Mouse (Mus musculus) gastrocnemius, postnatal 4 days (tissue): ENCODE results near the gene Hbb-y. TPM values are rescaled to one million over a fixed set of nuclear protein-coding genes. Genes with fewer than 3 reads are reported as not detected.
"Not testable (repeated sequence)": the region's sequence is repeated elsewhere in the genome, so short reads cannot be mapped to it uniquely, and the experiment has no call there.

Experiments used
- DNase-seq, 2 experiments: peaks; one replicate each; pipeline ENCODE4 v3.0.0; 2021 to 2022; ENCODE audit warnings: low spot score in 2 of 2, mixed read lengths in 2 of 2
- long read RNA-seq, 2 experiments: library from polyadenylated mRNA; stranded (forward); transcript quantifications; one replicate each; pipeline ENCODE4 v2.0.0; 2021
- total RNA-seq, 2 experiments: library from RNA; stranded (reverse); gene quantifications; 2 replicates each; pipeline ENCODE4 v1.2.3; 2021

Hbb-y gene
- not detected for total RNA-seq
- long read RNA-seq, experiment 1: 0 reads
- long read RNA-seq, experiment 2: 0 reads

DNA sequence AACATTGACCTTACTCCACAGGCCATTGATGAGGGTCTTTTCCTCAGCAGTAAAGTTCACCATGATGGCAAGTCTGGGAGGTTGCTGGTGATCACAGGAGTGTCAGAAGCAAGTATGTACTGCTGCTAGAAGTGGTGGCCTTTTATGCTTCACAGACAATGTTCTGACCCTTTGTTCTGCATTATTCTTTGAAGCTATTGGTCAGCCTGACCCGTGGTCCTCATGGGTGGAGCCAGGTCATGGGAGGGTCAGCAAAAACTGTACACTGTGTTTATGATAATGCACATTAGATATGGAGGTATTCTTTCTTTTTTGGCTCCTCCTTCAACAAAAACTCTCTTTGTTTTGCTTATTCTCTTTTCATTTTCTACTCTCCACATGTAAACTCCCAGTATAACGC lies at the start of gene Hbb-y:
Hbb-y (minus strand) TSS at position 127 of the 400 bp plus-strand sequence.
- DNase-seq: no peak

DNA sequence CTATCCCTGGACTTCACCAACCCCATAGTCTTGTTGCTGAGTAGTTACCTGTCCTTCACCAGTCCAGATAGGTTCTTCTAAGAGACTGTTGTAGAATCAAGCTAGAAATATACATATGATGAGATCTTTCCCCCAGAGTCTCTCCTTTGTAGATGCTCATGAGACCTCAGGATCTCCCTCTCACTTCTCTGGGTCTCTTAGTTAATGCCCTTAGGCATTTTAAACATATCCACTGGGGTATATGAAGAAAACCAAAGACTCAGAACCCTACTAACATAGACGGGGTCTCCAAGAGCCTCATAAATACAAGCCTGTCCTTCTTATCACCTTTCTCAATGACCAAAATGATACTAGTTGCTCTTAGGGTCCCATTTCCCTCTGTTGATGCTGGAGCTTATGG lies 41.4 kb upstream of the Hbb-y start, which contains the start of gene Olfr64:
Olfr64 (minus strand) TSS at position 101 of the 400 bp plus-strand sequence.
- no peak for DNase-seq

DNA sequence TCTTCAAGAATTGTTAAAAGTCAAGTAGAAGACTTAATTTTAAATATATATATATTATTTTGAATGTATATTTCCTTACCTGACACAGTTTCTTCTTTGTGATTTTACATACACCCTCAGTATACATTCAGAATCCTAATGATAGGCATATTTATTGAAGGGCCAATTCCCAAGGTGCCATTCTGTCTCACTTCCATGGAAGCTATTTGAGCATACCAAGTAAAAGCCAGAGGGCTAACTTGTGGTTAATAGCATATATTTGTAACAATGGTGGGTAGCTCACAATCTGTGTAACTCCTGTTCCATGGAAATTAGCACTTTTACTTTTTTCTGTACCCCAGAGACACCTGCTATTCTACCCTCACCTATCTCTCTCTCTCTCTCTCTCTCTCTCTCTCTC lies 33.1 kb upstream of the Hbb-y start, which contains the start of gene Olfr66:
Olfr66 (minus strand) TSS at position 101 of the 400 bp plus-strand sequence.
- DNase-seq: no peak

DNA sequence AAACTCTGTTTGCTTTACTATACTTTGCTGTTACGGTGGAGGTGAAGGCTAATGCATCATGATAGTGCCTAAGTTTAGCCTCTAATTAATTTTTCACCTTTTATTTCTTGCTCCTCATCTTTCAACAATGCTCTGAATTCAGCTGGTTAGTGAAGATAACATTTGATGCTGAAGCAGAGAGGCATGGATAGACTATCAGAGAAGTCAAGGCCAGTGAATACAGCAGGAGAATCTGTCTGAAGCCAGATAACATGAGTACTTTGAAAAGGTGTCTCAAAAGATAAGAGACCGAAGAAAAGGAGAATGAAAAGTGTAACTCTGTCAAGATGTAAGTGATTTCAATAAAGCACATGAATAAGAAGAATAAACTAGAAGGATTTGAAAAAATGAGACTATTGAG lies 24.1 kb upstream of the Hbb-y start:
- DNase-seq: no peak

DNA sequence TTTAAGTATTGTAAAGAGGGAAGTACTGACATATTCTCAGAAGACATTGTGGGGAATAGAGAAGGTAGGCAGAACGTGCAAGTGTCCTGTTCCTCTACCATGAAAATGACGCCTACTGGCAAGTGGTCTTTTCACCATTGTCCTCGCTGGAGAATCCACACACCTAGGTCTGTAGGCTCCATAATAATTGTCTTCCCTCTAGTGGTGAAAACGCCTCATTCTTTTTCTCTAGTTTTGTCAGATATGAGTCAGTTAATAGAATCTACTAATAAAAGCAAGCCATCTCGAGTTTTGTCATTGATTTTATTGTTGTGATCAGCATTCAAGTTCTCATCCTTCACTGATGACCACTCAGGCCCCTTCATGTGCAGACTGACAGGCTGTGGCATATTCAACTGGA lies 21.4 kb upstream of the Hbb-y start:
- DNase-seq: no peak

DNA sequence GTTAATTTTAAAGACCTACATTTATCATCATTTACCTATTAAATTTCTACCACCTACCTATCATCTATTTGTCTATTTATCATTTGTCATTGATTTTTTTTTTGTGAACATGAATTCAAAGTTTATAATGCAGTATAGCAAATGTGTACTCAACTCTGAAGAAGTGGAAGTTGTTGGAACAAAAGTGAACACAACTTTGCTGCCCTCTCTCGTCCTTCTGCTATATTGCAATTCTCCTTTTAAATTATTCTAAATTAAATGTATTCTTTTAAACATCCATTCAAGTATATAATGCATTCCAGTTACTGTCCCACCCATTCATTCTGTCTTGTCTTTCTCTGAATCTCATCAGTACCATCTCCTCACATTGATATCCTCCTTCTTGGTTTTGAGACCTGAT lies 20.0 kb upstream of the Hbb-y start:
- DNase-seq: no peak

DNA sequence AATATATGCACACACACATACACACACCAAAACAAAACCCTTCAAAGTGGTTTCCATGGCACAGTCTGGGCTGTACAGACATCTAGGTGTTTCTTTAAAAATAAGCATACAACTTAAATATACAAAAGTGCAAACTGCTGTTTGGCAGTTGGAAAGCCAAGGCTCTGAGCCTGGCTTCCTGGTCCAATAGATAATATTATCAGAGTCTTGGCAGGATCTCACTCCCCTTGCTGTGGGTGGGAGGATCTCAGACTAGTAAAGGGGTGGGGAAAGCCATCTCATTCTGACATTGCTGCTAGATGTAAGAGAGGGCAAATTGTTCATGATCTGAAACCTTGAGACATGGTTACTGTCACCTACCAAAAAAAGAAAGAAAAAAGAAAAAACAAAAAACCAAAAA lies 17.7 kb upstream of the Hbb-y start:
- DNase-seq: no peak

DNA sequence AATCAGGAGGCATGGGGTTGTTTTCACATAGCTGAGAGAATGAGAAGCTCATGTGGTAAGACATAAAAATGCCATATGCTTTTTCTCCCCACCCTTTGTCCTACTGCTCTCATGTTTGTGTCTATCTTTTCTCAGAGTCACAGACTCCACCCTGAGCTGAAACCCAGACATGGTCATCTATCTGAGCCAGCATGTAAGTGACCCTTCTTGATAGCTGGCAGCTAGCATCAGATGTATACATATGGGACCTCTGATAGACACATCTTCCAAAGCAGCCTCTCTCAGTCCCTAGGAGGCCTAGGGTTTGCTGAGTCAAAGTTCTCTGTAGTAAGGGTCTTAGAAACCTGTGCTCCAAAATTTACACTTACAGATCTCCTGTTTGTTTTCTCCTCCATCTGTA lies 12.7 kb upstream of the Hbb-y start:
- DNase-seq: no peak

DNA sequence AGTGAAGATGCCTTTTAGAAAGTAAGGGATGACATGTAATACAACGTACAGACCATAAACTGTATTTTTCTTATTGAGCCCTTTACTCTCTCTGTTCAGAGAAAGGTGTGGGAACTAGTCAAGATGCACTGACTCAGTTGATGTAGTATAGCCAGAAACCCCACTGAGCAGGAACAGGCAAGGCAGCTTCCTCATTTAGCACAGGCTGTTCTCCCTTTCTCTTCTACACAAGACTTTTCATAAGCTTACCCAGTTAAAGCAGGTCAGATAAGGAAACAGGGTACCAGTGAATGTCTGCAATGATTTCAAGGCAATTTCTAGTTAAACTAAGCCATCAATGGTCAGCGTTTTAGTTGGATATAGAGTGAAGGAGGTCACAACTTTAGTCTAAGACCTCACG lies 8.5 kb upstream of the Hbb-y start:
- DNase-seq: no peak

DNA sequence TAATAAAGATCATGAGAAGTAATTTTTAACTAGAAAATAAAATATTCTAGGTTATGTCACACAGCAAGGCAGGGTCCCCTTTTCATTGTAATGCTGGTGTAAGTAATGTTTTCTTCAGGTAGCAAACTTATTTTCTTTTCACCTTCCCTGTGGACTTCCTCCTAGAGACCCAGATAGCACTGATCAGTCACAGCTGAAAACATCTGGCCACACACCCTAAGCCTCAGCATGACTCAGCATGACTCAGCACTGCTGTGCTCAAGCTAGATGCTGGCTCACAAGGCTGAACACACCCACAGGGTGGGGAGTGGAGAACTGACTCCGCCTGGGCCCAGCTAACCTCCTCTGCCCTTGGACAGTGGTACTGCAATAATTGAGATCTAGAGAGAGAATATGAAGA lies 7.8 kb upstream of the Hbb-y start:
- peak in 1 of 2 experiments; percentile 17 for DNase-seq

DNA sequence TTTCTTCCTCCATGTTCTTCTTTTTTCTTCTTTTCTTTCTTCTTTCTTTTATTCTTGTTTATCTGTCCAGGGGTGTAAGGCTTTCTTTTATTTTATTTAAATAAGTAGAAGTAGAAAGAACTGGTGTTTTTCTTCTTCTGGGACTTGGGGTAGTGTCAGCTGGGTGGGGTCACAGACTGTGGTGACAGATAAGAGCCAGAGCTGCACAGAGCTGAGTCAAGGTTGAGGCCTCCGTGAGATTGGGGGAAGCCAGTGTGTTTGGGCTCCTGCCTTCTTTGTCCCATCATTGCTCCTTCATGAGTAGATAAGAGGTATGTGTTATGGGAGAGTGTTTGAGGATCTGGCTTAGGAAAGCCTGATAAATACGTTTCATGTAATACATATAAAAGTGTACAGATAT lies 6.1 kb upstream of the Hbb-y start:
- DNase-seq: no peak

DNA sequence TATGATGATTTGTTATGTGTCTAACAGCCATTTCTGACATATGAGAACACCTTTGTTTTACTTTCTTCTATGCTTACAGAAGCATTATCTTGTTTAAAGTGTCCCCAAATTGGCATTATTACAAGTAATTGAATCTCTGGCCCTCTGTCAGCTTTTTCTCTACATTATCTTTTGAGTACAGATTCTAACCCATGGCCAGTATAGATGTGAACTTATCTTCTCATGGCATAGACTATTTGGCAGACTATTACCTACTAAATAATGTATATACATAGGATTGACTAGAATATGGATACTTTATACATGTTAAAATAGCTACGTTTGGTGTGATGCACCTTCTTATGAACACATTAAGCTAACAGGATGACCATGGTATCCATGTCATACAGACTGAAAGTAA lies 1.7 kb upstream of the Hbb-y start:
- DNase-seq: no peak

DNA sequence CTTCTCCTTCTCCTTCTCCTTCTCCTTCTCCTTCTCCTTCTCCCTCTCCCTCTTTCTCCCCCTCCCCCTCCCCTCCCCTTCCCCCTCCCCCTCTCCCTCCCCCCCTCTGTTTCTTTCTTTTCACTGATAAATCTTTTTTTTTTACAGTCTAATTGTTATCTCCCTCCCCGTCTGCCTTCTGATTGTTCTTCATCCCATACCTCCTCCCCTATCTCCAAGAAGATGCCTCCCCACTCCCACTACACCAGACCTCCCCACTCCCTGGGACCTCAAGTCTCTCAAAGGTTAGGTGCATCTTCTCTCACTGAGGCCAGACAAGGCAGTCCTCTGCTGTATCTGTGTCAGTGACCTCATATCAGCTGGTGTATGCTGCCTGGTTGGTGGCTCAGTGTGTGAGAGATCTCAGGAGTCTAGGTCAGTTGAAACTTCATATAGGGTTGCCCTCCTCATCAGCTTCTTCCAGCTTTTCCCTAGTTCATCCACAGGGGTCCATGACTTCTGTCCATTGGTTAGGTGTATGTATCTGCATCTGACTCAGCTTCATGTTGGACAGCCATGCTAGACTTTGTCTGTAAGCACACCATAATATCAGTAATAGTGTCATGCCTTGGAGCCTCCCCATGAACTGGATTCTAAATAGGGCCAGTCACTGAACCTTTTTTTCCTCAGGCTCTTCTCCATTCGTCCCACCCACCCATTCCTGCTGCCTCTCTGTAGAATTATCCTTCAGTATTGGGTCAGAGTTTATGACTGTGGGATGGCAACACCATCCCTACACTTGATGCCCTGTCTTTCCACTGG lies 8.3 kb downstream of the Hbb-y start:
- DNase-seq: no peak

DNA sequence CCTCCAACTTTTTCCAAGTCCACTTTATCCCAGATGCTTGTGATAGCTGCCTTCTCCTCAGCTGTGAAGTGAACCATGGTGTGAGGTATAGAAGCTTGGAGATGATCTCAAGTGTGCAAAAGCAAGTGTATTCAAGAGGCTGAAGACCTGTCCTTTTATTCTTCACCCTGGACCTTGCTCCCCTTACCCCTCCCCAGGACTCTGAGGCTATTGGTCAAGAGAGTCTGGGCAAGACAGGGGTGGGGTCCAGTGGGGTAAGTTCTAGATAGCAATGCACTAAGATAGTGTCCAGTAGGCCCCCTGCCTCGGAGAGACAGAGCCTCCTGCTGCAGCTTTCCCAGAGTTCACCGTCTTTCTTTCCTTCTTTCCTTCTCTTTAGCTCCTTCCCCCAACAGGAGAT lies 10.0 kb downstream of the Hbb-y start, which contains the start of gene Hbb-bh1:
Hbb-bh1 (minus strand) TSS at position 131 of the 400 bp plus-strand sequence.
- no peak for DNase-seq

DNA sequence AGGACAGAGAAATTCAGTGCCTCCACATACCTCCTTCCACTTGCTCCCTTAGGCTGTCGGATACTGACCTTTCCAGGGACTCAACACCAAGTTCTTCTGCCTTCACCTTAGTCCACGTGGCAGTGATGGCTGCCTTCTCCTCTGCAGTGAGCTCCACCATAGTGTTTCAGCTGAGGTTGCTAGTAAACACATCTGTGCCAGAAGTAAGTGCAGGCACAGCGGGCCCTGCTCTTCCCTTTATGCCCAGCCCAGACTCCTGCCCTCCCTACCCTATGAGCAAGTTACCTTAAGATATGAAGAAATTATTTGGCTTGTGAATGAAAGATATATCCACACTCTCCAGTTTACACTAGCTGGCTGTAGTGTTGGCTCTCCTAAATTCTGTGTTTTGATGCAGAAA lies 12.7 kb downstream of the Hbb-y start, which contains the start of gene Hbb-bh2:
Hbb-bh2 (minus strand) TSS at position 253 of the 400 bp plus-strand sequence.
- no peak for DNase-seq

DNA sequence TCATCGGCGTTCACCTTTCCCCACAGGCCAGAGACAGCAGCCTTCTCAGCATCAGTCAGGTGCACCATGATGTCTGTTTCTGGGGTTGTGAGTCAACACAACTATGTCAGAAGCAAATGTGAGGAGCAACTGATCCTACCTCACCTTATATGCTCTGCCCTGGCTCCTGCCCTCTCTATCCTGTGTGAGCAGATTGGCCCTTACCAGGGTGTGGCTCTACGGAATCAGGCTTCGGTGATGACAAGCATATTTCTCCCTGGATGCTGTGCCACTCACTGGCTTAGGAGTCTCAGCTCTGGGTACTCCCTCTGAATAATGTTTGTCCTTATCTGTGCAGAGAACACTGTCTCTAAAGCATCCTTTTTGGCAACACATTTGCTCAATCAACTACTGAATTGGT lies 25.2 kb downstream of the Hbb-y start, which contains the start of gene Hbb-bs:
Hbb-bs (minus strand) TSS at position 289 of the 400 bp plus-strand sequence.
- DNase-seq: no peak

DNA sequence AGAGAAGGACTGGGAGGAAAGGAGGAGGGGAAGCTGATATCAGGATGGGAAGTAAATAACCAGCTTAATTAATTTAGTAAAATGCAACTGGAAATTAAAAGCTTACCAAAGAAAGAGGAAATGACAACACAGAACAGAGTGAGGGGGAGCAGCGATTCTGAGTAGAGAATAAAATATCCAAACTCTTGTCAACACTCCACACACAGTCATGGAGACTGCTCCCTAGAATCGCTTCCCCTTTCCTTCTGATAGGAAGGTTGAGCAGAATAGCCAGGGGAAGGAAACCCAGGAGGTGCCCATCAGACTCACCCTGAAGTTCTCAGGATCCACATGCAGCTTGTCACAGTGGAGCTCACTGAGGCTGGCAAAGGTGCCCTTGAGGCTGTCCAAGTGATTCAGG lies 25.9 kb downstream of the Hbb-y start:
- not testable (repeated sequence) for DNase-seq

DNA sequence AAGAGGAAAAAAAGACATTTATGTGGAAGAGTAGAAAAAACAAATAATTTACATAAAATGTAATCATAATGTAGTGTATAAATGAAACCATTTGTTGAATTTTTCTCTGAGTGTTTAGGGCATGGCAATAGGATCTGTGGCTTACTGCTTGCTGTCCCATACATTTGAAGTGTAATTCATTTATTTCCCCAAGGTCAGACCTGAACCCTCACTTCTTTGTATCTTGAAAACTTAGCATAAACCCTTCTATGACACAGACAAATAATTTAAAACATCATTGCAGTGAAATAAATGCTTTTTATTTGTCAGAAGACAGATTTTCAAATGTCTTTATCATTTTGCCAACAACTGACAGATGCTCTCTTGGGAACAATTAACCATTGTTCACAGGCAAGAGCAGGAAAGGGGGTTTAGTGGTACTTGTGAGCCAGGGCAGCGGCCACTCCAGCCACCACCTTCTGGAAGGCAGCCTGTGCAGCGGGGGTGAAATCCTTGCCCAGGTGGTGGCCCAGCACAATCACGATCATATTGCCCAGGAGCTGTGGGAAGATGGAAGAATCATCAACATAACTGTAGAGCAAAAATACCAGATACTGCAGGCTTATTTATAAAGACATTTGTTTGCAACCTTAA lies 26.6 kb downstream of the Hbb-y start:
- no peak for DNase-seq

DNA sequence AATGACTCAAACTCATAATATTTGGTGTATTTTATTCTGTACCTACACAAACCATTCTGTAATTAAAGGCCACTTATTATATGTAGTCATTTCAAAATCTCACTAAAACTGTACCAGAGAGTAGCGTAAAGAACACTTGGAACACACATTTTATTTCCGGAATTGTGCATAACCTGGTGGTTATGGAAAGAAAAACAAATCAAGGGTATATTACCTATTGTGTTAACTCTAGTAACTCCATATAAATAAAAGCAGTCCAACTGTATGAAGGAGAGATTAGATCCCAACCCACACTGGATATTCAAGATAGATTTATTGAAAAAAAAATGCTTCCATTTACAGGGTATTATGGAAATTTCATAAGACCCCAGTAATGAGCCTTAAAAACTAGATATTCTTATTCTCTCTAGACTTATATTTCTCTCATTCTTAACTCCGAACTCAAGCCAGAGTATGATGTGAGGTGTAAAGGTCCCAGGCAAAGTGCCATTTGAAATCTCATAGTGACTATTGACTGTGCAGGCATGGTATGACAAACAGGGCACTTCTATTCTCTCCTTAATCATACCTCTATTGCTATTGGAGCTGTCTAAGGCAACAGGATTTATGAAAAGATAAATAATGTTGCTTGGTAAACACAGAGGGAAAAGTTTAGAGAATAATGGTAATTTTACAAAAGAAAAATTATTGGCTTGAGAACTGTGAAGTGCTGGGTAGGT lies 27.3 kb downstream of the Hbb-y start:
- DNase-seq: no peak

DNA sequence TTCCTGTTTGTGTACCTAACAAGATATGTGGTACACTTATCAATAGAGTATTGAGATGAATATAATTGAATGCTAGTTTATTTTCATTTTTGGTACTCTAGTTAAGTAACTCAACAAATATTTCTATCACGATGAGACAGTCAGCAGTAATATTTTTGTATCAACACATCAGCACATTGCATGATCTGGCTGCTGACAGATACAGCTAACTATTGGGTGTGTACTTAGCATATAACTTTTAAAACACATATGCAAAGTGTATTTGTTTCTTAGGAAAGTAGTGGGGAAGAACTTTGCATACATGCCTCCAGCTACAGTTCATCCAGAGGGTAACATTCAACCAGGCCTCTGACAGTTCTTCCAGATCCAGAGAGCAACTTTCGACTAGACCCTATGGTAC lies 28.4 kb downstream of the Hbb-y start:
- no peak for DNase-seq

DNA sequence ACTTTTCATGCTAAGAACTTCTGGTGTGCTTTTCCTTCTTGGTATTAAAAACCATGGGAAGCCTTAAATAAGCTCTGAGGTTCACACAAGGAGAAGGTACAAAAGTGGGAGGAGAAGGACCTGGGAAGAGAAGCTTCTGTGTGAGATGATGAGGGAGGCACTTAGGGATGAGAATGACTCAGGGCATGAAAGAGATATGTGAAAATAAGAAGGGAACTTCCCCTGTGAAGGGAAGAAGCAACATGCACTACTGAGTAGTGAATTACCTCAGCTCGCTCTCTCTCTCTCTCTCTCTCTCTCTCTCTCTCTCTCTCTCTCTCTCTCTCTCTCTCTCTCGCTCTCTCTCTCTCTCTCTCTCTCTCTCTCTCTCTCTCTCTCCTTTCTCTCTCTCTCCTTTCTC lies 37.9 kb downstream of the Hbb-y start:
- not testable (repeated sequence) for DNase-seq

DNA sequence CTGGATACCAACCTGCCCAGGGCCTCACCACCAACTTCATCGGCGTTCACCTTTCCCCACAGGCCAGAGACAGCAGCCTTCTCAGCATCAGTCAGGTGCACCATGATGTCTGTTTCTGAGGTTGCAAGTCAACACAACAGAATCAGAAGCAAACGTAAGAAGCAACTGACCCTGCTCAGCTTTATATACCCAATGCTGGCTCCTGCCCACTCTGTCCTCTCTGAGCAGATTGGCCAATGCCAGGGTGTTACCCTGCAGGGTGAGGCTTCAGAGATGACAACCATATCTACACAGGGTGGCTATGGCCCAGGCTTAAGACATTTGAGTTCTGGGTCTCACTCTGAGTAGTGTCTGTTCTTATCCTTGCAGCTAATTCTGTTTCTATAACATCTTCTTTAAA lies 39.2 kb downstream of the Hbb-y start, which contains the start of gene Hbb-bt:
Hbb-bt (minus strand) TSS at position 231 of the 400 bp plus-strand sequence.
- no peak for DNase-seq
